ENCODE assay signal across 39 mouse cellular contexts in the genomic region with DNA sequence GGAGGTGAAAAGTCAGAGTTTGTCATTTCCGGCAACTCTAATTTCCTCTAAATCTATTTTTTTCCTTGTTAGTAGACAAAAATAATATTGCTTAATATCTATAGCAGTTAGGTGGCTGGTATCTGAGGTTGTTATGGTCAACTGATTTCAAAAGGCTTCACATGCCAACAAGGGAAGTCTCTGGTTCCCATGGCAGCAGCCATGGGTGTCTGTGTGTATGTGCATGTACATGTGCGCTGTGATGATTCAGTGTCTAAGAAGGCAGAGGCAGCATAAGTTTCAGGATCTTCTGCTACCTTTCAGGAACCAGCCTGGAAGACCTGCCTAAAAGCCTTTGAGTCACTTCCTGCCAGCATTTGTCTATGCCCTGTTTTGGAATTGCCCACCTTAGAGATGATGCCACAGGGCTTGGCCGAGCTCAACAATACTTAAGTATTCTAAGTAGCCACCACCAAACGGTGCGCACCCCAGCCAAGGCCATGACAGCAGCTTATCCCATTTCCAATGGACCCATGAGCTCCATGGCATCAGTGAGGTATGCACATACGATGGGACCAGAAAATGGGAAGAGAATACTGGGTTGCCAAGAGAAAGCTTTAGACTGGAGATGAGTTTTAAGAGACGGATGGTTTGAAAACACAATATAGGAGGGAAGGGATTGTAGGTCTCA. TPM values are rescaled to one million over a fixed set of nuclear protein-coding genes. Genes with fewer than 3 reads are reported as not detected.
DNase-seq lines count a peak whose midpoint lies in the region; ATAC-seq lines count a peak whose summit lies in the region.
"Had no signal": no experiment of that assay in that cellular context is flagged by ENCODE, and none has a peak within 500 bp of the region (broad histone marks: within the 10 kb centered on the region; RNA-seq: fewer than 3 reads in every experiment).

No protein-coding gene starts in this region.

- no peak overlapping the region for H3K4me3 ChIP-seq in heart, embryonic 12.5 days
- H3K4me3 ChIP-seq: embryonic facial prominence, embryonic 12.5 days; forebrain, embryonic 10.5 days; gastrocnemius, adult 2 months; hindbrain, embryonic 15.5 days; limb, embryonic 13.5 days; lung, embryonic 15.5 days had no signal

- no peaks in the 10 kb centered on the region for H3K9me3 ChIP-seq in heart, embryonic 12.5 days (replicated peaks)
- H3K9me3 ChIP-seq: embryonic facial prominence, embryonic 12.5 days; forebrain, embryonic 10.5 days; hindbrain, embryonic 15.5 days; limb, embryonic 13.5 days; lung, embryonic 15.5 days had no signal

- intact Hi-C loops in heart, postnatal 25 days (cut with DNase I), result no loop called here

- H3K27ac ChIP-seq in heart, embryonic 12.5 days (ENCODE audit: poor library complexity, severe bottlenecking), result peak overlapping the region; percentile 11; the same call in 1 of the 2 replicates
- H3K27ac ChIP-seq: embryonic facial prominence, embryonic 12.5 days; forebrain, embryonic 10.5 days; hindbrain, embryonic 15.5 days; kidney, postnatal 0 days; limb, embryonic 13.5 days; lung, embryonic 15.5 days had no signal

- H3K36me3 ChIP-seq in heart, embryonic 12.5 days, result peaks cover 22% of the 10 kb centered on the region; the same call in 1 of the 2 replicates
- H3K36me3 ChIP-seq: hindbrain, embryonic 15.5 days had no signal

- H3K4me2 ChIP-seq in heart, embryonic 12.5 days, result no peak overlapping the region
- H3K4me2 ChIP-seq: embryonic facial prominence, embryonic 12.5 days; hindbrain, embryonic 15.5 days; limb, embryonic 13.5 days; liver, embryonic 11.5 days; lung, embryonic 15.5 days had no signal

- DNase-seq in heart, postnatal 25 days (ENCODE audit: low spot score), result no peak
- peak; percentile 70 for DNase-seq in 416B (ENCODE audit: low read depth)
- no peak for DNase-seq in cerebellum, postnatal 36 days
- no peak for DNase-seq in kidney, adult 9 months
- DNase-seq: adrenal gland, postnatal 25 days; cerebellum, adult 2 months; cerebellum, postnatal 25 days; embryo, embryonic 11 days; gastrocnemius, adult 2 months; gastrocnemius, postnatal 36 days; kidney, adult 11 months; kidney, postnatal 4 days; spleen, adult 18-20 months; thymus, adult 2 months; thymus, postnatal 4 days had no signal

- 88% methylated on average over 7 of the region's 7 CpGs for WGBS in heart, embryonic 12.5 days

- no peaks in the 10 kb centered on the region for H3K27me3 ChIP-seq in heart, embryonic 12.5 days (replicated peaks)
- H3K27me3 ChIP-seq: embryonic facial prominence, embryonic 12.5 days; hindbrain, embryonic 15.5 days; limb, embryonic 13.5 days; lung, embryonic 15.5 days had no signal

- no peak overlapping the region for H3K9ac ChIP-seq in heart, embryonic 12.5 days
- H3K9ac ChIP-seq: embryonic facial prominence, embryonic 12.5 days; hindbrain, embryonic 15.5 days; limb, embryonic 13.5 days; lung, embryonic 15.5 days had no signal

- peaks cover 66% of the 10 kb centered on the region for H3K4me1 ChIP-seq in heart, embryonic 12.5 days (replicated peaks)
- H3K4me1 ChIP-seq: embryonic facial prominence, embryonic 12.5 days had no signal

- ATAC-seq in heart, embryonic 12.5 days (ENCODE audit: insufficient number of reproducible peaks, low FRiP score), result no peak
- peak; percentile 77 for ATAC-seq in megakaryocyte, adult 5-6 weeks (ENCODE audit: poor library complexity, severe bottlenecking)
- peak; percentile 25; the same call in 1 of the 2 replicates for ATAC-seq in neutrophil, adult 5-6 weeks (ENCODE audit: extremely low read depth, insufficient number of reproducible peaks, low FRiP score, poor library complexity, severe bottlenecking)
- ATAC-seq: CD4-positive, CD25-positive, alpha-beta regulatory T cell, adult 4 months; forebrain, embryonic 16.5 days; inflammation-experienced regulatory T-cells, adult 6 months; midbrain, embryonic 16.5 days had no signal

RNA-seq across cellular contexts. Expression of a gene that starts 58.0 kb away (rescaled TPM):
- polyA plus RNA-seq in heart, embryonic 12.5 days (2016; fragmentation: Nextera tagmentation; extraction: Ambion mirVana), result not detected in 2 replicates
- not detected for total RNA-seq in heart, postnatal 25 days (2021)
- total RNA-seq in megakaryocyte, adult 5-6 weeks (2015), result not detected in 2 replicates
- total RNA-seq in megakaryocyte, adult 5-6 weeks (2017), result not detected in 2 replicates
- not detected in 2 replicates for total RNA-seq in neutrophil, adult 5-6 weeks (2017)
- total RNA-seq: adrenal gland, adult 18-20 months; adrenal gland, postnatal 25 days; gastrocnemius, adult 2 months; gastrocnemius, postnatal 36 days; heart, adult 8-10 months; hematopoietic stem cell, adult 5-6 weeks; layer of hippocampus, adult 8-10 months; layer of hippocampus, postnatal 25 days; left cerebral cortex, adult 8-10 months; left cerebral cortex, postnatal 36 days had no signal
- polyA plus RNA-seq: CD4-positive, CD25-positive, alpha-beta regulatory T cell, adult 4 months; cerebellum, adult 2 months; embryonic facial prominence, embryonic 12.5 days; forebrain, embryonic 10.5 days; forebrain, embryonic 16.5 days; heart, embryonic 16.5 days; hindbrain, embryonic 15.5 days; inflammation-experienced regulatory T-cells, adult 6 months; kidney, postnatal 0 days; limb, embryonic 13.5 days; liver, embryonic 11.5 days; liver, embryonic 16.5 days; lung, embryonic 15.5 days; midbrain, embryonic 16.5 days; neural tube, embryonic 14.5 days; thymus, adult 2 months had no signal
